Mouse (Mus musculus) MEL (cell line): ENCODE measurements around the gene Uggt2. TPM values are rescaled to one million over a fixed set of nuclear protein-coding genes. Genes with fewer than 3 reads are reported as not detected.

Experiments used
- DNase-seq: peaks from one replicate; pipeline ENCODE4 v3.0.0; 2011; ENCODE audit warnings: low read depth, low spot score
- H3K27ac ChIP-seq: 2 replicates; pipeline ENCODE4 v1.5.1; 2012; ENCODE audit warnings: low read depth, mild to moderate bottlenecking, control low read depth, low read length, moderate library complexity; ENCODE audit not compliant: control insufficient read depth
- H3K27me3 ChIP-seq, 2 experiments: fragments of 150-350 bp in 1 of 2; sonication (generic) in 1 of 2; 2 replicates each; pipeline ENCODE4 v1.6.1; 2012; ENCODE audit warnings: low read length in 2 of 2, mild to moderate bottlenecking in 2 of 2, improper control_type of control experiment in 1 of 2, moderate library complexity in 1 of 2; ENCODE audit not compliant: insufficient read depth in 2 of 2, control insufficient read depth in 1 of 2
- H3K36me3 ChIP-seq, 2 experiments: 2 replicates each; pipeline ENCODE4 v1.6.1; 2012 to 2014; ENCODE audit warnings: low read length in 2 of 2, improper control_type of control experiment in 1 of 2, inconsistent platforms in 1 of 2, mild to moderate bottlenecking in 1 of 2; ENCODE audit not compliant: insufficient read depth in 2 of 2, control insufficient read depth in 1 of 2
- H3K4me1 ChIP-seq, 2 experiments: fragments of 150-350 bp in 1 of 2; sonication (generic) in 1 of 2; 2 replicates each; pipeline ENCODE4 v1.6.1; 2012; ENCODE audit warnings: low read length in 2 of 2, improper control_type of control experiment in 1 of 2, mild to moderate bottlenecking in 1 of 2; ENCODE audit not compliant: insufficient read depth in 2 of 2, control insufficient read depth in 1 of 2
- H3K4me3 ChIP-seq, 2 experiments: fragments of 150-350 bp in 1 of 2; sonication (generic) in 1 of 2; 2 replicates each; pipeline ENCODE4 v1.5.1; 2012; ENCODE audit warnings: low read depth in 2 of 2, low read length in 2 of 2, mild to moderate bottlenecking in 2 of 2, moderate library complexity in 2 of 2, control low read depth in 1 of 2, improper control_type of control experiment in 1 of 2; ENCODE audit not compliant: control insufficient read depth in 1 of 2, insufficient read depth in 1 of 2
- H3K79me2 ChIP-seq: 2 replicates; pipeline ENCODE4 v1.6.1; 2012; ENCODE audit warnings: mild to moderate bottlenecking, low read length, moderate library complexity; ENCODE audit not compliant: control insufficient read depth, poor library complexity, insufficient read depth
- H3K9ac ChIP-seq: 2 replicates; pipeline ENCODE4 v1.6.1; 2012; ENCODE audit warnings: low read depth, mild to moderate bottlenecking, control low read depth, low read length, moderate library complexity; ENCODE audit not compliant: control insufficient read depth, poor library complexity, severe bottlenecking
- H3K9me3 ChIP-seq: fragments of 150-350 bp; sonication (generic); replicated peaks from 2 replicates; pipeline ENCODE4 v1.6.1; 2012; ENCODE audit warnings: mild to moderate bottlenecking, low read length, improper control_type of control experiment, moderate library complexity; ENCODE audit not compliant: insufficient read depth
- BHLHE40 ChIP-seq: IDR thresholded peaks from 2 replicates; pipeline ENCODE4 v1.6.1; 2012; ENCODE audit warnings: low read depth, mild to moderate bottlenecking, inconsistent platforms, low read length, improper control_type of control experiment, borderline replicate concordance
- CHD1 ChIP-seq: IDR thresholded peaks from 2 replicates; pipeline ENCODE4 v1.6.1; 2012; ENCODE audit warnings: low read depth, mild to moderate bottlenecking, inconsistent platforms, low read length, improper control_type of control experiment
- CTCF ChIP-seq, 3 experiments: IDR thresholded peaks in 2 of 3; conservative IDR thresholded peaks in 1 of 3; 2 replicates each; pipeline ENCODE4 v1.5.1; 2011 to 2012; ENCODE audit warnings: low read length in 3 of 3, low read depth in 2 of 3, mild to moderate bottlenecking in 2 of 3, improper control_type of control experiment in 1 of 3, inconsistent platforms in 1 of 3, mixed read lengths in 1 of 3, moderate library complexity in 1 of 3; ENCODE audit not compliant: control insufficient read depth in 1 of 3, insufficient read depth in 1 of 3, poor library complexity in 1 of 3, severe bottlenecking in 1 of 3
- ELF1 ChIP-seq: IDR thresholded peaks from 2 replicates; pipeline ENCODE4 v1.6.1; 2014; ENCODE audit warnings: low read depth, mild to moderate bottlenecking, inconsistent platforms, low read length, improper control_type of control experiment, moderate library complexity
- MAFK ChIP-seq: IDR thresholded peaks from 2 replicates; pipeline ENCODE4 v1.6.1; 2011; ENCODE audit warnings: low read depth, mild to moderate bottlenecking, low read length, improper control_type of control experiment, borderline replicate concordance
- MAX ChIP-seq: IDR thresholded peaks from 2 replicates; pipeline ENCODE4 v1.6.1; 2011; ENCODE audit warnings: low read length, improper control_type of control experiment
- MEF2A ChIP-seq: IDR thresholded peaks from 2 replicates; pipeline ENCODE4 v1.6.1; 2014; ENCODE audit warnings: low read depth, mild to moderate bottlenecking, inconsistent platforms, low read length, improper control_type of control experiment; ENCODE audit not compliant: poor library complexity, insufficient replicate concordance, severe bottlenecking; ENCODE audit errors: extremely low read depth
- MYC ChIP-seq: IDR thresholded peaks from 2 replicates; pipeline ENCODE4 v1.6.1; 2011; ENCODE audit warnings: low read depth, mild to moderate bottlenecking, low read length, improper control_type of control experiment, moderate library complexity
- NRF1 ChIP-seq: IDR thresholded peaks from 2 replicates; pipeline ENCODE4 v1.6.1; 2014; ENCODE audit warnings: low read depth, mild to moderate bottlenecking, inconsistent platforms, low read length, improper control_type of control experiment, moderate library complexity; ENCODE audit not compliant: poor library complexity, insufficient read depth, severe bottlenecking
- POLR2A ChIP-seq, 2 experiments: IDR thresholded peaks; 2 replicates each; pipeline ENCODE4 v1.6.1; 2011 to 2012; ENCODE audit warnings: low read length in 2 of 2, mild to moderate bottlenecking in 2 of 2, control low read depth in 1 of 2, improper control_type of control experiment in 1 of 2, low read depth in 1 of 2, moderate library complexity in 1 of 2; ENCODE audit not compliant: control insufficient read depth in 1 of 2, insufficient read depth in 1 of 2, poor library complexity in 1 of 2
- POLR2AphosphoS2 ChIP-seq: IDR thresholded peaks from 2 replicates; pipeline ENCODE4 v1.6.1; 2011; ENCODE audit warnings: low read length, improper control_type of control experiment
- POLR2AphosphoS5 ChIP-seq: IDR thresholded peaks from 2 replicates; pipeline ENCODE4 v1.6.1; 2012; ENCODE audit warnings: low read depth, borderline replicate concordance, mild to moderate bottlenecking, inconsistent platforms, low read length, moderate library complexity, mixed read lengths
- RCOR1 ChIP-seq: IDR thresholded peaks from 2 replicates; pipeline ENCODE4 v1.6.1; 2012; ENCODE audit warnings: low read depth, mild to moderate bottlenecking, inconsistent platforms, low read length, improper control_type of control experiment
- SIN3A ChIP-seq: IDR thresholded peaks from 2 replicates; pipeline ENCODE4 v1.6.1; 2012; ENCODE audit warnings: low read length, improper control_type of control experiment, inconsistent platforms
- SMC3 ChIP-seq: IDR thresholded peaks from 2 replicates; pipeline ENCODE4 v1.6.1; 2011; ENCODE audit warnings: low read depth, low read length, improper control_type of control experiment
- TBP ChIP-seq: IDR thresholded peaks from 2 replicates; pipeline ENCODE4 v1.8.0; 2011; ENCODE audit warnings: low read depth, low read length, improper control_type of control experiment
- UBTF ChIP-seq: IDR thresholded peaks from 2 replicates; pipeline ENCODE4 v1.6.1; 2012; ENCODE audit warnings: low read depth, mild to moderate bottlenecking, inconsistent platforms, low read length, improper control_type of control experiment, moderate library complexity, borderline replicate concordance; ENCODE audit not compliant: insufficient read depth
- USF1 ChIP-seq: IDR thresholded peaks from 2 replicates; pipeline ENCODE4 v1.6.1; 2014; ENCODE audit warnings: low read depth, mild to moderate bottlenecking, inconsistent platforms, low read length, improper control_type of control experiment, moderate library complexity
- USF2 ChIP-seq, 2 experiments: IDR thresholded peaks; 2 replicates each; pipeline ENCODE4 v1.6.1; 2011 to 2012; ENCODE audit warnings: improper control_type of control experiment in 2 of 2, low read length in 2 of 2, borderline replicate concordance in 1 of 2, inconsistent platforms in 1 of 2, low read depth in 1 of 2, mild to moderate bottlenecking in 1 of 2; ENCODE audit not compliant: insufficient read depth in 1 of 2
- ZC3H11A ChIP-seq: IDR thresholded peaks from 2 replicates; pipeline ENCODE4 v1.6.1; 2012; ENCODE audit warnings: low read depth, mild to moderate bottlenecking, inconsistent platforms, low read length, improper control_type of control experiment
- ZKSCAN1 ChIP-seq: IDR thresholded peaks from 2 replicates; pipeline ENCODE4 v1.6.1; 2012; ENCODE audit warnings: low read depth, mild to moderate bottlenecking, inconsistent platforms, low read length, improper control_type of control experiment, moderate library complexity
- ZMIZ1 ChIP-seq: IDR thresholded peaks from 2 replicates; pipeline ENCODE4 v1.6.1; 2012; ENCODE audit warnings: low read depth, mild to moderate bottlenecking, inconsistent platforms, low read length, improper control_type of control experiment, moderate library complexity
- ZNF384 ChIP-seq: IDR thresholded peaks from 2 replicates; pipeline ENCODE4 v1.6.1; 2012; ENCODE audit warnings: low read depth, mild to moderate bottlenecking, inconsistent platforms, low read length, improper control_type of control experiment
- polyA plus RNA-seq, 2 experiments: library from polyadenylated mRNA; stranded (reverse) in 1 of 2; unstranded in 1 of 2; fragments of >175 nt in 1 of 2; fragments of >200 nt in 1 of 2; gene quantifications; 2 replicates each; pipeline versions ENCODE4 v1.2.1 to v1.2.4; 2012; ENCODE audit warnings: low replicate concordance in 2 of 2, low read depth in 1 of 2; ENCODE audit not compliant: insufficient read length in 2 of 2, insufficient read depth in 1 of 2, missing spikeins in 1 of 2
- total RNA-seq: library from RNA; depleted of rRNA; stranded (reverse); fragments of 300-350 nt; gene quantifications from 2 replicates; pipeline ENCODE4 v1.2.3, GENCODE M21; 2012

The Uggt2 gene
- total and polyA plus RNA-seq, 3 experiments: 0.23 to 0.31 TPM; not detected in 1

- TF ChIP-seq ZC3H11A (no peak), CTCF (IDR thresholded peaks at IDR 0.05 in 2 of 3, conservative IDR thresholded peaks at IDR 0.05 in 1 of 3; ENCODE audit: control insufficient read depth in 1 of 3, insufficient read depth in 1 of 3, low read depth in 2 of 3, low read length in 3 of 3, poor library complexity in 1 of 3, severe bottlenecking in 1 of 3) (no peak), SMC3 (no peak), ELF1 (no peak), POLR2AphosphoS5 (no peak), TBP (no peak), NRF1 (no peak), MAFK (no peak)
- Histone ChIP-seq H3K27ac (no peak overlapping the region), H3K79me2 (no peaks in the 10 kb centered on the region), H3K9me3 (no peaks in the 10 kb centered on the region), H3K27me3 (no peaks in the 10 kb centered on the region), H3K9ac (no peak overlapping the region), H3K4me1 (no peaks in the 10 kb centered on the region), H3K4me3 (no peak overlapping the region), H3K36me3 (no peaks in the 10 kb centered on the region)
- DNase-seq: no peak
Observed at GRCm38 (mm10) chr14:119124061-119124460, 24.8 kb upstream of the Uggt2 start.

- TF ChIP-seq SIN3A (no peak), POLR2AphosphoS2 (no peak), MAX (no peak), USF2 (IDR thresholded peaks at IDR 0.05; ENCODE audit: borderline replicate concordance in 1 of 2, insufficient read depth in 1 of 2, low read depth in 1 of 2, low read length in 2 of 2) (no peak), POLR2AphosphoS5 (no peak)
Observed at GRCm38 (mm10) chr14:119123582-119123981, 24.4 kb upstream of the Uggt2 start.

GRCm38 (mm10) chr14:119112558-119112957, 13.3 kb upstream of the Uggt2 start:
- Histone ChIP-seq H3K9me3 (no peaks in the 10 kb centered on the region), H3K4me1 (no peaks in the 10 kb centered on the region), H3K27ac (no peak overlapping the region), H3K36me3 (no peaks in the 10 kb centered on the region), H3K79me2 (no peaks in the 10 kb centered on the region), H3K4me3 (no peak overlapping the region)
- no peak for DNase-seq
- no peak for TF ChIP-seq MYC
- no peak for TF ChIP-seq CHD1
- TF ChIP-seq BHLHE40: no peak
- no peak for TF ChIP-seq USF1
- TF ChIP-seq MAFK: no peak
- TF ChIP-seq SIN3A: no peak
- TF ChIP-seq POLR2A (IDR thresholded peaks at IDR 0.05; ENCODE audit: control insufficient read depth in 1 of 2, insufficient read depth in 1 of 2, low read depth in 1 of 2, low read length in 2 of 2, poor library complexity in 1 of 2): no peak
- no peak for TF ChIP-seq UBTF
- TF ChIP-seq ZKSCAN1: no peak
- TF ChIP-seq MEF2A: no peak
- TF ChIP-seq ZMIZ1: no peak
- no peak for TF ChIP-seq RCOR1
- no peak for TF ChIP-seq CTCF (IDR thresholded peaks at IDR 0.05 in 2 of 3, conservative IDR thresholded peaks at IDR 0.05 in 1 of 3; ENCODE audit: control insufficient read depth in 1 of 3, insufficient read depth in 1 of 3, low read depth in 2 of 3, low read length in 3 of 3, poor library complexity in 1 of 3, severe bottlenecking in 1 of 3)
- TF ChIP-seq ZNF384: no peak
- TF ChIP-seq USF2 (IDR thresholded peaks at IDR 0.05; ENCODE audit: borderline replicate concordance in 1 of 2, insufficient read depth in 1 of 2, low read depth in 1 of 2, low read length in 2 of 2): no peak
- TF ChIP-seq, all 39 proteins: peak for 0
- Histone ChIP-seq H3K9ac (no peak overlapping the region), H3K27me3 (no peaks in the 10 kb centered on the region)

More at GRCm38 (mm10) chr14:119123582-119123981, 24.4 kb upstream of the Uggt2 start:
- H3K27me3 ChIP-seq: no peaks in the 10 kb centered on the region
- no peaks in the 10 kb centered on the region for H3K4me1 ChIP-seq
- DNase-seq: no peak
- H3K9ac ChIP-seq: no peak overlapping the region
- no peaks in the 10 kb centered on the region for H3K79me2 ChIP-seq
- no peak overlapping the region for H3K4me3 ChIP-seq
- no peak overlapping the region for H3K27ac ChIP-seq
- no peaks in the 10 kb centered on the region for H3K36me3 ChIP-seq
- no peaks in the 10 kb centered on the region for H3K9me3 ChIP-seq
